Mouse (Mus musculus): ENCODE data around the gene Armc12.

The Armc12 gene

GRCm38 (mm10) chr17:28530506-28530905, at the start of gene Armc12:
Armc12 (plus strand) TSS chr17:28530806.
- no peak for DNase-seq (ENCODE audit: low spot score)

- peak; percentile 69 for DNase-seq (ENCODE audit: low spot score)
Measured at GRCm38 (mm10) chr17:28484704-28485445, 45.7 kb upstream of the Armc12 start.

GRCm38 (mm10) chr17:28485446-28485948, 45.1 kb upstream of the Armc12 start:
- DNase-seq (ENCODE audit: low spot score), result no peak

- DNase-seq (ENCODE audit: low spot score), result peak; percentile 98
Measured at GRCm38 (mm10) chr17:28485977-28486400, 44.6 kb upstream of the Armc12 start.

- no peak for DNase-seq (ENCODE audit: low spot score)
Measured at GRCm38 (mm10) chr17:28486720-28487119, 43.9 kb upstream of the Armc12 start.

- DNase-seq (ENCODE audit: low spot score), result no peak
Measured at GRCm38 (mm10) chr17:28487584-28488257, 42.9 kb upstream of the Armc12 start.

GRCm38 (mm10) chr17:28488258-28489013, 42.2 kb upstream of the Armc12 start:
- no peak for DNase-seq (ENCODE audit: low spot score)

GRCm38 (mm10) chr17:28491035-28491770, 39.4 kb upstream of the Armc12 start:
- no peak for DNase-seq (ENCODE audit: low spot score)

- DNase-seq (ENCODE audit: low spot score), result no peak
Measured at GRCm38 (mm10) chr17:28495832-28496231, 34.8 kb upstream of the Armc12 start.

- no peak for DNase-seq (ENCODE audit: low spot score)
Measured at GRCm38 (mm10) chr17:28499190-28499589, 31.4 kb upstream of the Armc12 start.

GRCm38 (mm10) chr17:28500465-28500864, 30.1 kb upstream of the Armc12 start:
- DNase-seq (ENCODE audit: low spot score), result no peak

- no peak for DNase-seq (ENCODE audit: low spot score)
Measured at GRCm38 (mm10) chr17:28502196-28502821, 28.3 kb upstream of the Armc12 start.

- no peak for DNase-seq (ENCODE audit: low spot score)
Measured at GRCm38 (mm10) chr17:28504182-28504581, 26.4 kb upstream of the Armc12 start.

GRCm38 (mm10) chr17:28505591-28505990, 25.0 kb upstream of the Armc12 start:
- DNase-seq (ENCODE audit: low spot score), result no peak

- DNase-seq (ENCODE audit: low spot score), result no peak
Measured at GRCm38 (mm10) chr17:28506895-28507294, 23.7 kb upstream of the Armc12 start.

GRCm38 (mm10) chr17:28507496-28507895, 23.1 kb upstream of the Armc12 start:
- no peak for DNase-seq (ENCODE audit: low spot score)

- no peak for DNase-seq (ENCODE audit: low spot score)
Measured at GRCm38 (mm10) chr17:28510445-28511342, 19.9 kb upstream of the Armc12 start.

GRCm38 (mm10) chr17:28511616-28512541, 18.7 kb upstream of the Armc12 start:
- no peak for DNase-seq (ENCODE audit: low spot score)

- DNase-seq (ENCODE audit: low spot score), result peak; percentile 87
Measured at GRCm38 (mm10) chr17:28512696-28513095, 17.9 kb upstream of the Armc12 start.
